Mouse (Mus musculus): ENCODE measurements around the gene Ccnjl. TPM values are rescaled to one million over a fixed set of nuclear protein-coding genes. Genes with fewer than 3 reads are reported as not detected.

The Ccnjl gene
- polyA plus RNA-seq, 1 experiment from 2014 or later, result 23.3 TPM

DNA sequence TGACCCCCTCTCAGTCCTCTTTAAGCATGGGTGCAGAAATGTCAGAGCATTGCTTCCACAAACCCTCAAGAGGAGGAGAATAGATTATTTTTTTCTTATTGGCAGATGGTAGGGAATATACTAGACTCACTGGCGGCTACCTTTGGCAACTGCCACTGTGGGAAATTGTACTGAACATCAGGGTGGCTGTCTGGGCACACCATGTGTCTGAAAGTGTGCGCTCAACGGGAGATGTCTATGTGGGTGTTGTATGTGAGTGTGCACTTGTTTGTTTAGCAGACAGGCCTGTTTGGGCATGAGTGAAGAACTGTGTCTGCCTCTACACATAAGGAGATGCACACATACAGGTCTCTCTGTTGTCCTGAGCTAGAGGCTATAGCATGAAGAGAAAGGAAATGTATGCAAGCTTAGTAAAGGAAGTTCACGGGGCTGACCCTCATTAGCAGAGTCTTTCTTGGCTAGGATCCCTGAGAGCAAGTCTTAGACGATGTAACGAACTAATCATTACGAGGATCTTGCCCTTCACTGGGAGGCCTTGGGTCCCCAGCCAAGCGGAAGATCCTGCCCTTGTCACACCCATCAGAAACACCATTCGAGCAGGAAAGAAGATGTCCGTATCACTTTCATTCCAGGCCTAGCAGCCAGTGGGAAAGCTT is 81.5 kb downstream of the Ccnjl start:
- H3K4me2 ChIP-seq, result no peak overlapping the region
- peak overlapping the region; percentile 57 for H3K27ac ChIP-seq
- 45% methylated on average over 10 of the region's 10 CpGs for WGBS

DNA sequence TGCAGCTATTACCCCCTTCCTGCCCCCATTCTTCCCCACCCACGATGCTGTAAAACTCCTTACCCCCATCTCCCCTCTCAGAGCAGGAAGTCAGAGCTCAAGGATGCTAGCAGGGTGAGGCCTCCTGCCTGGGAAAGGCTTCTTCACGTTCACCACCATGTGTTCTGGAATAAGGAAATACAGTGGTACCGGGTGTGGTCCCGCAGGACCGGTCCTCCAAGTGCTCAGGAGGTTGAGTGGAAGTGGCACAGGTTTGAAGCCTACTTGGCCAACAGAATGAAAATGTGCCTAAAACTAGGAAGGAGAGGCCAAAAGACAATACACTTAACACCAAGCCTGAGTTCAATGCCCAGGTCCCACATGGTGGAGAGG is 82.1 kb downstream of the Ccnjl start:
- WGBS, result 43% methylated on average over 5 of the region's 5 CpGs
- no peak overlapping the region for H3K4me2 ChIP-seq

More for the DNA sequence above, 81.5 kb downstream of the Ccnjl start:
- ATAC-seq (ENCODE audit: borderline replicate concordance, extremely low read depth, low FRiP score, low TSS enrichment), result peak; percentile 60
- no peaks in the 10 kb centered on the region for H3K9me3 ChIP-seq
- no peak overlapping the region for H3K9ac ChIP-seq
- peaks cover 8% of the 10 kb centered on the region for H3K4me1 ChIP-seq
- no peaks in the 10 kb centered on the region for H3K27me3 ChIP-seq
- H3K4me3 ChIP-seq, result no peak overlapping the region
- H3K36me3 ChIP-seq, result no peaks in the 10 kb centered on the region

GRCm38 (mm10) chr11:43612834-43613488 is 84.4 kb downstream of the Ccnjl start:
- H3K4me3 ChIP-seq, result no peak overlapping the region
- WGBS, result 18% methylated on average over 12 of the region's 12 CpGs
- H3K36me3 ChIP-seq, result no peaks in the 10 kb centered on the region
- no peaks in the 10 kb centered on the region for H3K9me3 ChIP-seq
- no peaks in the 10 kb centered on the region for H3K27me3 ChIP-seq
- peaks cover 16% of the 10 kb centered on the region for H3K4me1 ChIP-seq
- peak overlapping the region; percentile 45; the same call in 1 of the 2 replicates for H3K27ac ChIP-seq
- no peak overlapping the region for H3K4me2 ChIP-seq
- no peak overlapping the region for H3K9ac ChIP-seq
- peak; percentile 47; the same call in 1 of the 2 replicates for ATAC-seq (ENCODE audit: borderline replicate concordance, extremely low read depth, low FRiP score, low TSS enrichment)

More for the DNA sequence above, 82.1 kb downstream of the Ccnjl start:
- no peaks in the 10 kb centered on the region for H3K27me3 ChIP-seq
- no peaks in the 10 kb centered on the region for H3K9me3 ChIP-seq
- H3K4me1 ChIP-seq, result peaks cover 8% of the 10 kb centered on the region
- peak overlapping the region; percentile 57 for H3K27ac ChIP-seq
- peak; percentile 13; the same call in 1 of the 2 replicates for ATAC-seq (ENCODE audit: borderline replicate concordance, extremely low read depth, low FRiP score, low TSS enrichment)
- no peak overlapping the region for H3K4me3 ChIP-seq
- H3K36me3 ChIP-seq, result no peaks in the 10 kb centered on the region
- H3K9ac ChIP-seq, result no peak overlapping the region

- peak; percentile 64; the same call in 1 of the 2 replicates for ATAC-seq (ENCODE audit: borderline replicate concordance, extremely low read depth, low FRiP score, low TSS enrichment)
Observed at GRCm38 (mm10) chr11:43617924-43618323, 89.3 kb downstream of the Ccnjl start.

DNA sequence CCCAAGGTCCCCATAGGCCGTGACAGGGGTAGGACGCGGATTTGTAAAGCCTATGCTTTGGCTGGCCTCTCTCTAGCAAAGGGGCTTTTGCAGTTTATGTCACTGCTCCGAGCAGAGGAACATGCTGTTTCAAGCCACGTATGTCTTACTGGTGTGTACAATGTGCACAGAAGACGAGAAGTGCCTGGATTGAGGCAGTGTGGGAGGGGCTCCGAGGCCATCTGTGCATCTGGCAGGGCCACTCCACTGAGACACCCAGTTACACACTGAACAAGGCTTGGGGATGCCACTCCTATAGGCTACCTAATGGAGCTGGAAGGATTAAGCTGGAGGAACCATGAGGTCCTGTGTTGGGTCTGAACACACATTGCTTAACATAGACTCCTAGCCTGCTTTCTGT is 89.8 kb downstream of the Ccnjl start:
- Histone ChIP-seq H3K27me3 (no peaks in the 10 kb centered on the region), H3K9me3 (no peaks in the 10 kb centered on the region), H3K27ac (peak overlapping the region; percentile 75), H3K4me2 (no peak overlapping the region; the same call in 1 of the 2 replicates), H3K36me3 (no peaks in the 10 kb centered on the region), H3K4me1 (peaks cover 15% of the 10 kb centered on the region), H3K9ac (no peak overlapping the region), H3K4me3 (no peak overlapping the region)
- peak; percentile 33; the same call in 1 of the 2 replicates for ATAC-seq (ENCODE audit: borderline replicate concordance, extremely low read depth, low FRiP score, low TSS enrichment)
- 54% methylated on average over 7 of the region's 7 CpGs for WGBS

More at GRCm38 (mm10) chr11:43617924-43618323, 89.3 kb downstream of the Ccnjl start:
- H3K9ac ChIP-seq, result no peak overlapping the region
- H3K9me3 ChIP-seq, result no peaks in the 10 kb centered on the region
- H3K36me3 ChIP-seq, result no peaks in the 10 kb centered on the region
- peaks cover 16% of the 10 kb centered on the region for H3K4me1 ChIP-seq
- WGBS, result 41% methylated on average over 5 of the region's 5 CpGs
- H3K4me3 ChIP-seq, result no peak overlapping the region
- peak overlapping the region; percentile 75 for H3K27ac ChIP-seq
- H3K4me2 ChIP-seq, result no peak overlapping the region; the same call in 1 of the 2 replicates
- H3K27me3 ChIP-seq, result no peaks in the 10 kb centered on the region

- H3K4me2 ChIP-seq, result no peak overlapping the region
- H3K27me3 ChIP-seq, result no peaks in the 10 kb centered on the region
- no peak overlapping the region for H3K27ac ChIP-seq
- H3K9ac ChIP-seq, result no peak overlapping the region
- H3K4me1 ChIP-seq, result peaks cover 25% of the 10 kb centered on the region
- H3K36me3 ChIP-seq, result no peaks in the 10 kb centered on the region
- no peak overlapping the region for H3K4me3 ChIP-seq
- ATAC-seq (ENCODE audit: borderline replicate concordance, extremely low read depth, low FRiP score, low TSS enrichment), result no peak
- no peaks in the 10 kb centered on the region for H3K9me3 ChIP-seq
- WGBS, result 76% methylated on average over 5 of the region's 5 CpGs
Observed at GRCm38 (mm10) chr11:43621769-43622168, 93.2 kb downstream of the Ccnjl start.

DNA sequence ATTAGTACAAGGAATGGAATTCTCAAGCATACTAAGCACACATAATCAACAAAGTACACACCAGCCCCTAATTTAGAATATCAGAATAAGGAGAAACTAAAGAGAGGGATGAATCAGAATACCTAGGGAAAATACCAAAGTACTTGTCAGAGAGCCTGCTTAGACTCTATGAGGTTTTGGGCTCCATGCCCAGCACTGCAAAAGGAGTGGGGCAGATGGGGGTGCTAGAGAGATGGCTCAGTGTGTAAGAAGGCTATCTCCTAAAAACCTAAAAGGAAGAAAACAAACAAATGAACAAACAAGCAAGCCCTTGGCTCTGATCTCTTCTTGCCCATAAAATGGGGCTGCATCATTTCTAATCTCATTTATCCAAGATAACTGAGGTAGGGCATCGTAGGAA is 95.8 kb downstream of the Ccnjl start:
- Histone ChIP-seq H3K9me3 (no peaks in the 10 kb centered on the region), H3K9ac (no peak overlapping the region), H3K4me1 (peaks cover 18% of the 10 kb centered on the region), H3K4me2 (no peak overlapping the region), H3K36me3 (no peaks in the 10 kb centered on the region), H3K27ac (no peak overlapping the region), H3K4me3 (no peak overlapping the region), H3K27me3 (no peaks in the 10 kb centered on the region)
- 89% methylated on average over 1 of the region's 1 CpGs for WGBS
- no peak for ATAC-seq (ENCODE audit: borderline replicate concordance, extremely low read depth, low FRiP score, low TSS enrichment)

- peak overlapping the region; percentile 52 for H3K27ac ChIP-seq
- H3K36me3 ChIP-seq, result no peaks in the 10 kb centered on the region
- 0 out of 2 replicates have a peak, but pooled peaks have one; percentile 19 for ATAC-seq (ENCODE audit: borderline replicate concordance, extremely low read depth, low FRiP score, low TSS enrichment)
- H3K4me1 ChIP-seq, result peaks cover 18% of the 10 kb centered on the region
- WGBS, result 9% methylated on average over 12 of the region's 12 CpGs
- peak overlapping the region; percentile 49 for H3K4me2 ChIP-seq
- no peaks in the 10 kb centered on the region for H3K27me3 ChIP-seq
- H3K9ac ChIP-seq, result no peak overlapping the region
- peak overlapping the region; percentile 20 for H3K4me3 ChIP-seq
- no peaks in the 10 kb centered on the region for H3K9me3 ChIP-seq
Observed at GRCm38 (mm10) chr11:43626300-43626926, 97.8 kb downstream of the Ccnjl start.

- H3K9ac ChIP-seq, result no peak overlapping the region
- peak overlapping the region; percentile 49 for H3K4me2 ChIP-seq
- H3K27me3 ChIP-seq, result no peaks in the 10 kb centered on the region
- 25% methylated on average over 18 of the region's 18 CpGs for WGBS
- peaks cover 18% of the 10 kb centered on the region for H3K4me1 ChIP-seq
- H3K36me3 ChIP-seq, result no peaks in the 10 kb centered on the region
- H3K27ac ChIP-seq, result peak overlapping the region; percentile 52; the same call in 1 of the 2 replicates
- H3K4me3 ChIP-seq, result peak overlapping the region; percentile 20
- H3K9me3 ChIP-seq, result no peaks in the 10 kb centered on the region
- no peak for ATAC-seq (ENCODE audit: borderline replicate concordance, extremely low read depth, low FRiP score, low TSS enrichment)
Observed at GRCm38 (mm10) chr11:43626927-43627645, 98.5 kb downstream of the Ccnjl start.

GRCm38 (mm10) chr11:43631645-43632044 is 103.1 kb downstream of the Ccnjl start:
- H3K9ac ChIP-seq, result no peak overlapping the region
- H3K27me3 ChIP-seq, result no peaks in the 10 kb centered on the region
- ATAC-seq (ENCODE audit: borderline replicate concordance, extremely low read depth, low FRiP score, low TSS enrichment), result no peak
- no peak overlapping the region for H3K4me2 ChIP-seq
- no peaks in the 10 kb centered on the region for H3K36me3 ChIP-seq
- H3K4me3 ChIP-seq, result no peak overlapping the region
- H3K4me1 ChIP-seq, result peaks cover 21% of the 10 kb centered on the region
- no peaks in the 10 kb centered on the region for H3K9me3 ChIP-seq
- H3K27ac ChIP-seq, result no peak overlapping the region
- WGBS, result 69% methylated on average over 9 of the region's 9 CpGs

GRCm38 (mm10) chr11:43632566-43632965 is 104.0 kb downstream of the Ccnjl start:
- Histone ChIP-seq H3K27ac (no peak overlapping the region), H3K9ac (no peak overlapping the region), H3K27me3 (no peaks in the 10 kb centered on the region), H3K4me2 (no peak overlapping the region), H3K9me3 (no peaks in the 10 kb centered on the region), H3K4me3 (no peak overlapping the region), H3K4me1 (peaks cover 12% of the 10 kb centered on the region), H3K36me3 (no peaks in the 10 kb centered on the region)
- WGBS, result 32% methylated on average over 4 of the region's 4 CpGs
- ATAC-seq (ENCODE audit: borderline replicate concordance, extremely low read depth, low FRiP score, low TSS enrichment), result no peak

Measured in lung, embryonic 15.5 days (tissue).